Mouse (Mus musculus) spleen, adult 12 weeks (tissue): ENCODE results near the gene Dlg4.
"Not testable (repeated sequence)": the region's sequence is repeated elsewhere in the genome, so short reads cannot be mapped to it uniquely, and the experiment has no call there.

ENCODE experiments used
- DNase-seq: peaks from one replicate; pipeline ENCODE4 v3.0.0; 2022; ENCODE audit warnings: low spot score

The Dlg4 gene

DNA sequence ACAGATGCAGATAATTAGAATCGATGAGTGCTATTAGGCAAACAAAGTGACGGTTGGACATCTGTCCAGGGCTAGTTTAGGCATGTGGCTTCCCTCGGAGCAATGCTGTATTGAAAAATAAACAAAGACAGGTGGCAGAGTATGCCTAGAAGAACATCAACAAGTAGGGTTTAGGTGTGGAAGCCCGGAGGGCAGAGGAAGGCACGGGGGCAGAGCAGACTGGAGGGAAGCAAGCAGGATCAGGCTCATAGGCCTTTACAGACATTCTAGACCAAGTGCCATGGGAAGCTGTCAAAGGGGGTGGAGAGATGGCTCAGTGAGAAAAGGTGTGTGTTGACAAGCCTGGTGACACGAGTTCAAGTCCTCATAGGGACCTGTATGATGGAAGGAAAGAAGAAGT, 32.6 kb downstream of the Dlg4 start:
- DNase-seq: no peak

DNA sequence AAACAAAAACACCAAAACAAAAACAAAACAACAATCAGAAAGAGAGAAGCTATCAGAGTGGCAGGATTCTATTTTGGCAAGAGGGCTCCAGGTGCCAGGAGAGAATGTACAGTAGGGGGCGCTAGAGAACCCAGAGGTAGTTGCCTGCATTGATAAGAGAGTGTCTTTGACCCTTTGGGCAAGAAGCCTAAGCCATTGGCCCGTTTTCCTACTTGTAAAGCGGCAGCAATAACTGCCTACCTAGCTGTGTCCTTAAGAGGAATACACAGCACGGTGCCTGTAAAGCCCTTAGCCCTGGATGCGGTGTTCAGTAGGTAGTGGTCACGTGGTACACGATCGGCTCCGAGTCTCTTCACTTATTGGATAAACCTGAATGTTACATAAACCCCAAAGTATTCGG, 33.1 kb downstream of the Dlg4 start:
- DNase-seq: no peak

DNA sequence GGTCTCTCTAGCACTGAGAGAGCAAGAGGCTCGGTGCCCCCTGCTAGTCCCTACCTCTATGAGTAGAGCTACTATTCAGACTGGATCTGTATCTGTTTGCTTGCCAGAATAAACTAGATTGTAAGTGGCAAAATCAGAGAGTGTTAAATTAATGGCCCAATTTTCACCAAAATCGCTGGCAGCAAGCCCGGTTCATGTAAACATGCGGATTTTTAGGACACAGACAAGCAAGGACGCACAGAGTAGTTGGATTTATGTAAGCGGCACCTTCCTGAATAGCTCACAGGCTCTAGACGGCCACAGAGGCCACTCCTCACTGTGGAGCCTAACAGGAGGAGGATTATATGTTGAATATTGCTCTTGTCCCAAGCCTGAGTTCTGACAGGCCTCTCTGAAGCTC, 36.4 kb downstream of the Dlg4 start:
- no peak for DNase-seq

DNA sequence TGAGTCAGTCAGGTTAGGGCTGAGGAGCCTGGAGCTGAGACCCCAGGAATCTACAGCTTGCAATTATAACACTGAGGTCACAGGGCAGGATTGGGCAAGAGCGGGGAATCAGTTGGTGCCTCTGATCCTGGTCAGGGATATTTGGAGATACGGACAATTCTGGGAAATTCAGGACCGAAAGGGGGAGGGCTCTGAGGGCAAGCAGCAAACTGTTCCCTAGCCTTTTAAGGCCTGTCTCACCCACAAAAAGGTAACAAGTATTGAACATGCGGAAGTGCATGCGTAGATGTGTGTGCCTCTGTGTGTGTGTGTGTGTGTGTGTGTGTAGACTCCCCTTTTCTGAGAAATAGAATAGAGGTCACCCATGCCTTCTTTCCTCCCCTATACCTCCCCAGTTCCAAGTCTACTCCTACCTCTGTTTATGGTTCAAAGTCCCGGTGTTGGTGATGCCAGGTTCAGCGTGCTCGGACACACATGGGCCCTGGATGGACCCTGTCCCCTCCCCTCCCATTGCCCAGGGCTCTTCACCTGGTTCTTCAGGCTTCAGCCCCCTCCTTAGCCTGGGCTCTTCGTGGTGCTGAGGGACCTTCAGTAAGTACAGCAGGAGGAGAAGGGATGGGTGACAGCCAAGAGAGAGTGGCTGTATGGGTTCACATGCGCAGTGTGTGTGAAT, 37.3 kb downstream of the Dlg4 start, which contains the start of gene Asgr1:
Gene Asgr1 (plus strand): TSS at position 188 of the 673 bp plus-strand sequence.
- no peak for DNase-seq

DNA sequence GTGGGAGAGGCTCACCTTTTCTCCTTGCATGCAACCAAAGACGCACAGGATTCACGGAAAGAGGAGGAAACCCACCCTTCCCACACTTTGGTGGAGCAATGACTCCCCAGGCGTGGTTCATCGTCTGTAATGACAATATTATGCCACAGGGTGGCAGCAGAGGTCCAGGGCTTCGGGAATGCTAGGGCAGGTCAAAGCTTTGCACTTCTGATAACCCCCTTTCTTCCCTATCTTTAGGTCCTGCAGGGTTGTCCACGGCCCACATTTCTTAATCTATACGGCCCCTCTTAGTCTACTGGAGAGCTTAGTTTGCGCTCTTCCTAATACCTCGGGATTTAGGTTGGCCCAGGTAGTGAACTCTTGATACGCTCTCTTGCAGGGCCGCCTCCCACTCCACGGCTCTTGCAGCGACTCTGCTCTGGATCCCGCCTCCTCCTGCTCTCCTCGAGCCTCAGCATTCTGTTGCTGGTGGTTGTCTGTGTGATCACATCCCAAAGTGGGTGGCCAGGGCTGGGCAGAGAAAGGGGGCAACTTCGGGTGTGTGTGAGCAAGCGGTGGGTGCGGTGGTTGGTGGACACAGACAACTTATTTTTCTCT, 39.0 kb downstream of the Dlg4 start:
- DNase-seq: peak; percentile 59

DNA sequence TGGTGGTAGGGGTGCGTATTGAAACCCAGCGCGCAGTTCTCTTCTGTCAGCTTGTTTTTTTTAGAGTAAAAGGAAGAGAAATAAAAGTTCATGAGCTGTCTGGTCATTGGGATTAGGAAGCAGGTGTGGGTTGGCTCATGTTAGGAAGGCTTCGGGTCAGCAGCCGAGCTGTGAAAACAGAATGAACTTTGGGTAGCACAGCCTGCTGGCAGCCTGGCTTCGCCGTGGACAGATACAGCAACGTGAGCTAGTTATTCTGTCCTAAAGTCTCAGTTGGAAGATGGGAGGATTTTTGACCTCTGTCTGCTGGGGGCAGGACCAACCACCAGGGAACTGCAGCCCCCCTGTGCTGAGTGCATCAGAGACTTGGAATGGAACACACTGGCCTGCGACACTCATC, 41.1 kb downstream of the Dlg4 start:
- DNase-seq: no peak

DNA sequence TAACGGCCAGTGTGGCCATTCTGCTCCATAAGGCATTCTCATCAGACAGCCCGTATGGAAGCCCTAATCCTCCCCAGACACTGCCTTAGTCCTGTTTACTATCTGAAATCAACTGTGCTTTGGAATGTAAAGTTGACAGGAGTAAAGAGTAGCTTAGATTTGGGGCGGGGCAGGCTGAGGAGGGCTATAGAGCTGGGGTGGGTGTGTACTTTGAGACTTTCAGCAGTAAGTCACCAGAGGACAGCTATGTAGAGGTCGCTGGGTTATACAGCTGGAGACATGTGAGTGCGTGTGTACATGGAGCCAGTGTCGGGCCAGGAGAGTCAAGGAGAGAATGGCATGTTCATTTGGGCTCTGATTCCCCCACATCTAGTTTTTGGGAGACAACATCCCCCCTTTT, 43.2 kb downstream of the Dlg4 start:
- DNase-seq: no peak

DNA sequence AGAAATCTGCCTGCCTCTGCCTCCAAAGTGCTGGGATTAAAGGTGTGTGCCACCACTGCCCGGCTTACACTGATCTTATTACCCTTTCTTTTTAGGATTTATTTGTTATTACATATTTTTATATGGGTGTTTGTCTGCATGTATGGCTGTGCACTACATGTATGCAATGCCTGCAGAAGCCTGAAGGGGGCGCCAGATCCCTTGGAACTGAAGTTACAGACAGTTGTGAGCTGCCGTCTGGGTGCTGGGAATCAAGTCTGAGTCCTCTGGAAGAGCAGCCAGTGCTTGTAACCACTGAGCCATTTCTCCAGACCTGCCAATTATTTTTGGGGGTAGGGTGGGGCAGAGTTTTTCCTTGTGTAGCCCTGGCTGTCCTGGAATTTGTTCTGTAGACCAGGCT, 46.3 kb downstream of the Dlg4 start:
- DNase-seq: no peak

DNA sequence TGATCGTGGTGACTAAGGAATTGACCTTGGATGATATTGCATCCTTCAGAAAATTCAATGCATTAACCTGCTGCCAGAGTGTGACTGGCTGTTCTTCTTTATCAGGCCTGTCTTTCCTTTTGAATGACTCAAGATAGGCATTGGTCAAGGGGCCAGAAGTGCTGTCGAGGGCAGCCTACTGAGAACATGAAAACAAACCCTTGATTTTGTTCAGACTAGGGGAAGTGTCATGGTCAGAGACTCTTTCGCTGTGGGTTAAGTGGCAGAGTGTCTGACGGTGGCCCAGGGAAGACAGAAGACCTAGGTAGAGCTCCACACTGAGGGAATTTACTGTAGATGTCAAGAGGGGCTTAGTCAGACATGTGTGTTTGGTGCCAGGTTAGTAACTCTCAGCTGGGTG, 50.0 kb downstream of the Dlg4 start:
- DNase-seq: no peak

DNA sequence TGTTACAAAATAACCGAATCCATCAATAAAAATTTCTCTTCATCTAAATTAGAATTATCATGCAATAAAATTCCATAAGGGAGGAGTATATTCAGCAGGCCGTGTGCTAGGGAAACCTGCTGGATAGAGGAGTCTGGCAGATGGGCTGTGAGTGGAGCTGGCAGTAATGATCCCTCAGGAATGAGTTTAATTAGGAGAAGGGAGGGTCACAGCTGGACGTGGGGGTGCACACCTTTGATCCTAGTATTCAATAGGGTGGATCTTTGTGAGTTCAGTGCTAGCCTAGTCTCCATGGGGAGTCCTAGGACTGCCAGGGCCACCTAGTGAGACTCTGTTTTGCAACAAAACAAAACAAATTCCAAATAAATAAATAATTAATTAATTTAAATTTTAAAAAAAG, 51.5 kb downstream of the Dlg4 start:
- no peak for DNase-seq

DNA sequence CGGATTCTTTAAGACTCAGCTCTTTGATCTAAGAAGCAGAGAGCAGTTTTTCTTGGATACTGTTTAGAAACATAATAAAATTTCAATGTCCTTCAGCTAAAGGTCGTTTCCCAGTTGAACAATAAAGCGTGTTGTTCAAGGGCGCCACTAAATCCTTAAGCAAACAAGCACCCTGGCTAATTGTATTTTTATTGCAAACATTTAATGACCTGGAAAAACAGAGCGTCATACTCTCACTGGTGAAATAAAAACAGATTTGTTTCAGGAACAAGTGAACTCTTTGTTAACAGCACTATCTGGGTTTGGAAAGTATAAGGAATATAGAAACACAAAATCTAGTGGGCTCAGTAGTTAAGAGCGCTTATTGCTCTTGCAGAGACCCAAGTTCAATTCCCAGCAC, 53.3 kb downstream of the Dlg4 start:
- no peak for DNase-seq

DNA sequence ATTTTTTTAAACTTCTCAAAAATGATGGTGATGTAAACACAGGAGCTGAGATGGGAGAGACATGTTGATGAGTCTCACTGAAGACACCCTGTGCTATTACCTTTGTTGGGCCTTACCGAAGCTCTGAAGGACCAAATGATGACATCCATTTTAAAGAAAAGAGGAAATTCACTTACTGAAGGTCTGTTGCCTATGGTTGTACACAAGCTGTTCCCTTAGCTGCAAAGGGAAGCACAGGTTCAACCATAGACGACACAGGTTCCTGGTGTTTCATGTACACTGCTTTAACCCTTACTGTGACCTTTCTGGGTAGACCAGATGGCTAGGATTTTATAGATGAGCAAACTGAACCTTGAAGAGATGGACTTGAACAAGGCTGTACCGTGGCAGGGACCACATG, 53.9 kb downstream of the Dlg4 start:
- not testable (repeated sequence) for DNase-seq

DNA sequence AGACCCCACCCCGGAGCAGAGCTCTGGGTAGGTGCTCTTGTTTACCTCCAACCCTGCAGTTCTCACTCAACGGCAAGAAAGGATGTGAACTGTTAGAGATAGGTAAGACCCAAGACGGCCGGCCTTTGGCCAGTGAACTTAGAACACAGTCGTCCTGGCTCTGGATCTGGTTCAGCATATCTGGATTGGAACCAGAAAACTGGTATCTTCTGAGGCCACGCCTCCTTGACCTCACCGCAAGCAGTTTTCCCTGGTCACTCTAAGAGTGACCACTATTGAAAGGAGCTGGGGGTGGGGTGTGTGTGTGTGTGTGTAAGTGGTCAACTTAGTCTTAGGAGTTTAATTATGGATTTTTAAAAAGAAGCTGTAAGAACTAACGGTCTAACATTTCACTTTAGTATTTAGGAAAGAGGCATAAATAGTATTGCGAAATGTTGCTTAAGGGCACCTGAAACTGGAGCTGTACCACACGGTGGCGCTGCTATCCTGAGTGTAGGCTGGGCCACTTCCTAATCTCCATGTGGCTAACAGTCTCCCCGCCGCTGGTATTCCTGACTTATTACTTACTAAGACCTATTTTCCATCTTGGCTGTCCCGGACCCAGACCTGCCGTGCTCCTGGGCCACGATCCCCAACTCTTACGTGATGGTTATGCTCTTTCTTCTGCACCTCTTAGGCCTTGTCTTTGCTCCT, 57.8 kb downstream of the Dlg4 start:
- DNase-seq: peak; percentile 50

DNA sequence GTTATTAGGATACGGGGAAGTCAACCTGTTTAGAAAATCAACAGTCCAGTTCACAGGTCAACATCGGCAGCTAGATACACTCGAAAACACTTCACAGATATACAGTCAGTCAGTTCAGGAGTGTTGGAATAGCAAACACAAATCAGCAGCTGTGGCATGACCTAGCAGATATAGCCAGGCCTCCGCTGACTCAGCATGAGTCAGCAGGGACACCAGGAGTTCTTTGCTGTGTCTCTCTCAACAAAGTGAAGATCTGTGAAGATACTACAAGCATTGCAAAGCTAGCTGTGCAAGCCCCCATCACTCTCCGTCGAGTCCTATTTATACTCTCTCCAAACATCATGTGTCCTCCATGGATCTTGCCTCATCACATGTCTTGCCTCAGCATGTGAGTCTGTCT, 58.8 kb downstream of the Dlg4 start:
- peak; percentile 53 for DNase-seq

DNA sequence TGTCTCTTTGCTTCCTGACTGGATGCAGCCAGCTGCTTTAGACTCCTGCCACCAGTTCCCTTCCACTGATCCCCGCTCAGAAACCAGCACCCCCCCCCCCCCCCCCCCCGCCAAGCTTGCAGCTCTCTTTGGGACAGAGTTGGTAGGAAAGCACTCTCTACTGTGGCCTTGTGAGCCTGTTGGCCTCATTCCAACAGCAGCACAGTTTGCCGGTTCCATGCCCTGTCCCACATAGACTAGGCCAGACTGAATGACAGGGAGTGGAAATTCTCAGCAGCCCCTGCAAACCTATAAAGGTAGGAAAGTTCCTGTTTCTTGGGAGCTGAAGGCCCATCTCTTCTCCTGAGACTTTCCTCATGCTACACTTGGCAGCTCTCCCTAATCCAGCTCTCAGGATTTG, 60.7 kb downstream of the Dlg4 start:
- no peak for DNase-seq

DNA sequence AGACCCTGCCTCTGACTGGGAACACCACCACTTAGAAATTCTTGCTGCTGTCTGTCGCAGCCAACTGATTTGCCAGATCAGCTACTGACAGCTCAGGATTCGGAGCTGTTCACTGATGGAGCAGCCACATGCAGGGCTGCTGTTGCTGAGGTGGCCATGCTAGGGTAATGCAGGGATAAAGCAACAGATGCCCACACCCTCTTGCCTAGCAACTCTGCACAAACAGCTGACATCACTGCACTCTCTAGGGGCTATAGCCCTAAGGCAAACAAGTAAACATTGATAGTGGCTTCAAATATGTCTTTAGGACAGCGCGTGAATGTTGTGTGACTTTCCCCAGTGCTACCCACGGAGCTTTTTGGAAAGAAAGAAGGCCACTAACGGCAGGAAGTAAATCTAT, 62.4 kb downstream of the Dlg4 start:
- DNase-seq: no peak

DNA sequence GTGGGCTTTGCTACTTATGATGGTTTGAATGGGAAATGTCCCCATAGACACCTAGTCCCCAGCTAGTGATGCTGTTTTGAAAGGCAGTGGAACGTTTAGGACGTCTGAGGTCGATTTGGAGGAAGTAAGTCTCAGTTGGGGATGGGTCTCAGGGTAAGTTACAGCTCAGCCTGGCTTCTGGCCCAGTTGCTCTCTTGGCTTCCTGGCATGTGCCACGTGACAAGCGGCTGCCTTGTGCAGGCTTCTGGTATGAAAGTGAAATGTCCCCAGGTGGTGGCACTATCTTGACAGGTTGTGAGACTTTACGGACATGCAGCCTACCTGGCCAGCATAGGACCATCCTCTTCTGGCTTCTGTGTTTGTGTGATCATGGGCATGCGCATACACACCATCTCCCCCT, 63.2 kb downstream of the Dlg4 start:
- peak; percentile 12 for DNase-seq

DNA sequence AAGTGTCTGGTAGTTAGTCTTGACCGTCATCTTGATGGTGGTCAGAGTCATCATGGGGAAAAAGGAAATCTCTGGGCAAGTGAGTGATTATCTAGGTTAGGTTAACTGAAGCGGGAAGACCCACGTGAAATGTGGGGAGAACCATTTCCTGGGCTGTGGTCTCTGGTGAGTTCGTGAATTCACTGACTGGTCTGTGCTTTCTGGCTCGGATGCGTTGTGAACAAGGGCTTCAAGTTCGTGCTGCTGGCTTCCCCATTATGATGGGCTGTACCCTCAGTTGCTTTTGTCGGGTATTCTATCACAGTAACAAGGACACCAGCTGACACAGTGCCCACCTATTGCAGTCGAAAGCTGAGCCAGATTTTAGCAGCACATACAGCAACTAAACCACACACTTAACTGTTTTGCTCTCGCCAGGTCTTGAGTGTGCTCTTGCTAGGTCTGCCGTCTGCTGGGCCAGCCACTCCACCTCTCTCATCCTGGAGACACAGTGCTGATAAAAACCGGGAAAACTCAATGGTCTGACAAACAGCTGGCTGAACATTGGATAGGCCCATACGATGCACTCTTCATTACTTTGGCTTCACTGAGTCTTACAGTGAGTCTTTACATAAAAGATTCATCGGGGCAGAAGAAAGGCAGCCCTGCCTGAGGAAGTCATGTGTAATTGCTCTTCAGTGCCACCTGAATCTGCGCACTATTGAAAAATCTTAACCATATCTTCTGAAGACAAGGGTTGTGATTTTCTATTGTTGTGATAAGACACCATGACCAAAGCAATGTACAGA, 64.3 kb downstream of the Dlg4 start:
- DNase-seq: no peak

DNA sequence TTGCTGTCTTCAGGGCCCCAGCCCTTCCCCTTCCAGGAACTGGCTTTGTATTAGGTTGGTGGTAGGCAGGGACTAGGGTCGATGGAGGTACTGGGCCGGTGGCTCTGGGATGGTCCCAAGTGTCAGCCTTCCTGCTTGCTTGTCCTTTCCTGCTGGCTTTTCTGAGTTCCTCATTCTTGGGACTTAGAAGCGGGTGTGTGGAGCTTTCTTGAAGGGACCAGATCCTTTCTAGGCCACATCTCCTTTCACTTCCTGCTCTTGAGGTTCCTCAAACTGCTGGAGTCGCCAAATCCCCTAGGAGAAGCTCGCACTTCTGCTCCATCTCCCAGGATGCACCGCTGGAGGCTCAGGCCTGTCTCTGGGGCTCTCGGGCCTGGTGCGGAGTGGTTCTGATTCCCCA, 67.8 kb downstream of the Dlg4 start:
- no peak for DNase-seq

DNA sequence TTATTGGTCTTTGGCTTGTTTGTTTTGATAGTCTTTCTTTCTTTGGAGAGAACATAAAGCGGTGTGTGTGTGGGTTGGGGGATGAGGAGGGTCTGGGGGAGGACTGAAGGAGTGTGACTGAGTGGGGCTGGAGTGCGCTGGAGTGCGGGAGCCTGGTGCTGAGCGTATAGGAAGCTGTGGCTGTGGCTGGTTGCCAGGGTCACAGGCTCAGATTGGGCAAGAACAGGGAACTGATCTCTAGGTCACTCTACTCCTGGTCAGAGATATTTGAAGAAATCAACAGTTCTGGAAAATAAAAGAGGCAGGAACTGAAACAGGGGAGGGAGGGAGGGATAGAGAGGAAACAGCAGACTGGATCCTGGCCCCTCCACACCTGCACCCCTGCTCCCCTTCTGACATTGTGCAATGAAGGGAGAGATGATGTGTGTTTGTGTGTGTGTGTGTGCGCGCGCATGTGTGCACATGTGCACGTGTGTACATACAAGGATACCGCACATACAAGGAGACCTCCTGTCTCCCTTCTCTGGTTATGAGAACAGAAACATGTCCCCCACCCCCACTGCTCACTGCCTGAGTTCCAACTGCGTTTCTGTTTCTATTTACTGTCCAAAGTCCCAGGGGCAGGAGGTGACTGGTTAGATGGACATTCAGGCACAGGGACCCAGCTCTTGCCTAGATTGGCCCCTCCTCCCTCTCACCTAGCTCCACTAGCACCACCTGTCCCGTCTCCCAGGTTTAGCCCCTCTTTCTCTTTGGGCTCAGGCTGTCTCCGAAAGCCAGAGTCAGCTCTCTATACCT, 75.4 kb downstream of the Dlg4 start, which contains the start of gene Asgr2:
Gene Asgr2 (plus strand): TSS at position 659 of the 798 bp plus-strand sequence.
- no peak for DNase-seq
